Mouse (Mus musculus) cerebellum, adult 18-20 months (tissue): ENCODE measurements around the gene Pxk.

Experiments used
- DNase-seq, 2 experiments: peaks; one replicate each; pipeline ENCODE4 v3.0.0; 2021

The Pxk gene

DNA sequence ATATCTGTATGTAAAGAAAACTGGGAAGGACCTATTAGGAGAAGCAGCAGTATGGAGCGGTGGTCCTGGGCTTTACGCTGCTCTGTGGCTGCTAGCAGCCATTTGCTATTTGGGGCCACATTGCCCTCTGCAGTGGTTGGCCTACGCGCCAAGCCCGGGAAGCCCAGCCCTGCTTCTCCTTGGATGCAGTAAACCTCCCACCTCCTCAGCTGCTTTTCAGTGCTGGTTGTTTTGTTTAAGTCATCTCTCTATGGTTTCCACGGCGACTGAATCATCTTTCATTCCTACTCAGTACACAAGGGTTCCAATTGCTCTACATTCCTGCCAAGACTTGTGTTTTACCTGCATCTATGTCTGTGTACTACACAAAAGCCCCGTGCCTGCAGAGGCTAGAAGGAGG lies 50.8 kb downstream of the Pxk start:
- DNase-seq = no peak

DNA sequence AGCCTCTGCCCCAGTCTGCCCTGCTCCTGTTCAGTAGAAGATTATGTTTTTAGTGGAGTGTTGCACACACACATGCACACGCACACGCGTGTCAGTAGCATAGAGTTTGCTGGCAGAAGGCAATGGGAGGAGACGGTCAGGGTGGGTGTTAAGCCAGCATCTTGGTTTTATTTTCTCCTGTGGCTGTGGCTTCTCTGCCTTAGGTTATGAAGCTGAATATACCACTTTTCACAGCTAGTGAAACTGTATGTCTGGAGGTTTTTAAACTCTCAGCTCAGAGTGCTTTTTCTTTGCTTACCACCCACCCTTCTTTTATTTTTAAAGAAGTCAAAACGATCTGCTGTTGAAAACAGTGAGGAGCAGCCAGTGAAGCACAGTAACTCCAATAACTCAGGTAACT lies 53.7 kb downstream of the Pxk start:
- DNase-seq = no peak

DNA sequence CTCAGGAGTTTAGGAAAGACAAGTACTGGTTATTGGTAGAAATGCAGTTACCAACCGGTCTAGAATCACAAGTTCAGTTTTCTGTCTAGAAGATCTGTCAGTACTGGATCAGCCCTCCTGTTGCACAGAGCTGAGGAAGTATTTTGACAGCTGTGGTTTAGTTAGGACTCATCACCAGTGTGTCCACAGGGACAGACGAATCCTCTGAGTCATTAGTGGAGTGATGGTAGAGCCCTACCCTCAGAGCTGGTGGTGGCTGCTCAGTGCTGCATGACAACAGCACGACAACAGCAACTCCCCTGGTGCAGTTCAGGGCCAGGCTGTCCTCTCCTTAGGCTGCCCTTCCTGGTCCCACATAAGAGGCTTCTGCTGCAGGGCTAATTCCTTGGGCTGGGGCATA lies 56.1 kb downstream of the Pxk start:
- DNase-seq = no peak

DNA sequence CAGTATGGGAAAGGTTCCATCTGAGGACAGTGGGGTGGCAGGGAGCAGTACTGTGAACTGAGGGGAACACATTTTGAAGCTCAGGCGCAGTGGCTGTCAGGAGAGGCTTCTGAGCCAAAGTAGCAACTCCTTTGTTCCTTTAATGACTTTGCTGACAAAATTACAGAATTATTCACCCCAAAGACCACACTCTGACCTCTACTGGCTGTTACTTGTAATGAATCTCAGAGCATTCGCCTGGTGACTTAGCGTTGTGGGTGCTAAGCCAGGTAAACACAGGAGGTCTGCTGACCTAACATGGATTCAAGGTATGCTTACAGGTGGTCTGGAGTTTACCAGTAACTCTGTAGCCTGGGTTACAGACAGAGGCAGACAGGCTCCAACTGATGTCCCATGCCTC lies 58.9 kb downstream of the Pxk start:
- DNase-seq = no peak

DNA sequence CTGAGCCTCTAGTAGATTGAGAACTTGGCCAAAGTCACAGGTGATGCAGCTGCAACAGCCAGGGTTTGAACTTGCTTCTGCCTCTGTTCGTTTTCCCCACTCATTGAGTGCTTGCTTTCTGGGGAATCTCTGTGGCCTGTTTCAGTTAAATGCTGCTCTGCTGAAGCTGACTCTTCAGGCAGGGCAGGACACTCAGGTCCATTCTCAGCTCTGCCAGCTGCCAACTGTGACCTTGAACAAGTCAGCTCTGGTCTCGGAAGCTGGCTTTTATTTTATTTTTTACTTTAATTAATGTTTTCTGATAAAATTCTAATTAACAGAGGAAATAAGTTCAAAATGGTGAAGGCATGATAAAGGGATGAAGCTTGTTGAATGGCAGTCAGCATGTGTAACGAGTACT lies 60.7 kb downstream of the Pxk start:
- DNase-seq = no peak

DNA sequence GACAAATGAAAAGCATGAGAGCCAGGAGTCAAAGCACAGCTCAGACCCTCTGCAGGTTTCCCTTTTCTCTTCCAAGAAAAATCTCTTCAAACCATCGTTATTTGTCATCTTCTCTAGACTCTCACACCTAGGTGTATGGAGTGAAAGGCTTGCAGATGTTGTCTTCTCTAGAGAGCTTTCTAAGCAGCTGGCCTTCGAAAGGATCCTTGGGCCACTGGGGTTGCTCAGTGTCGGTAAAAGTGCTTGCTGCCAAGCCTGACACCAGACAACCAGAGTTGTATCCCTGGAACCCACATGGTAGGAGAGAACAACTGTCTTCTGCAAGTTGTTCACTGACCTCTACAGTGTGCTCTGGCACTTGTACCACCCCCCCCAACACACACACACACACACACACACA lies 61.1 kb downstream of the Pxk start:
- no peak for DNase-seq

DNA sequence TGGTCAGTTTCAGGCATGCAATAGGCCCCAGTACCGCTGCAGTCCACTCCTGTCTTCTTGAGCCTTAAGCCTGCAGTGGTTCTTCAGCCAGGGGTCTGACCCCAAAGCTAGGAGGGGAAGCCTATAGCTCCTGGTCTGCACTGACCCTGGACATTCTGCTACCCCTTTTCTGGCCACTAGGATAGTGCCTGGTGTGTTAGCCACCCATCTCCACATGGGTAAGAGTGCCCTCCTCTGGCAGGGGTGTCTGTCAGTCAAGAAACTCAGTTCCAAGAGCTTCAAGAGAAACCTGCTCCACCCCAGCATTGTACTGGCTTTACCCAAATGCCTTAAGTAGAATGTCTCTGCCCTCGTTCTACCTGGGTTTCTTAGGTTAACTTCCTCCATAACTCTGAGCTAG lies 63.8 kb downstream of the Pxk start:
- DNase-seq = no peak

DNA sequence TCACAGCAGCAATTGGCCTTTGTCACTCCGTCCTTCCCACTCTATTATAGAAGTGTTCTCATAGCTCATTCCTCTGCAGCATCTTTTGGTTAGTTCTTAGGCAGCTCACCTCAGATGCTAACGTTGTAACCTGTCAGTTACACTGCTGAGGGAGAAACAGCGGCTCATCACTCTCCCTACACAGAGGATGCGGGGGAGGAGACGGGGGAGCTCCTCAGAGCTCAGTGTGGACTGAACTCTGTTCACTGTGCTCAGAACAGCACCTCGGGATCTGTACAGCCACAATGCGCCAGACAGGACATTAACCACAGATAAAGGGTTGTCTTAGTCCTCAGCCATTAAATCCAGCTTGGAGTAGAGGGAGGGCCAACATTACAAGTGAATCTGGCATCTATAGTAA lies 66.5 kb downstream of the Pxk start:
- no peak for DNase-seq

DNA sequence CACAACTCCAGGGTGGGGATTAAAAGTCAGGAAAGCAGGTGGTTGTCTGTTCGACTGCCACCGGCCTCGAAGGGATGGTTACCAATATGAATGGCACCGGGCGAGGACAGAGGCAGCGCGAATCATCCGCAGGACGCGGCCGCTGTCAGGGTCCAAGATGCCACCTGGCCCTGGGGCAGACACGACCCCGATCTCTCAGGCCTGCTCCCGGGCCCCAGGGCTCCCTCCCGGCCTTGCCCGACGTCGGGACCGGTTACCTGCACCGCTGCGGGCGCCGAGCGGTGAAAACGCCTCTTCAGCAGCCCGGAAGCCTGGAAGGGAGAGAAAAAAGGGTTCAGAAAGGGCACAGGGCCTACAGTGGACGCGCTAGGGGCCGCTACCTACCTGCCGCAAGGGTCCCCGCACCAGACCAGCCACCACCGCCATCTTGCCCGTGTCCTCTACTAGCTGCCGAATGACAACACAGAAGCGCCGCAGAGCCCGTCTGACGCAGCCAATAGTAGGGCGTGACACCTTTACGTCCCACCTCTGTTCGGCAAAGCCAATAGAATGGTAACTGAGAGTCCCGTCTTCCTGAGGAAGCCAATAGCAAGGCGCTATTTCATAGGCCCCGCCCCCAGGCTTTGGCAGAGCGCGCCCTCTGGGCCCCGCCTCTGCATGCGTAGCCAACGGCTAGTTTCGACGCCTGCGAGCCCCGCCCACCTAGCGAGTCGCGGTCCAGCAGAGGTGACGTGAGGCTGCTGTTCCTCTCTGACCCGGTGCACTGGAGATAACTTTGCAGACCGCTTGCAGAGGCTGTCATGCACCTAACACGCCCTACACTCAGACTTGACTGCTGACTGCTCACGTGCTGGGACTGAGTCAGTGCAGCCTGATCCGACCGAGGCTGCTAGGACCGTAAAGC lies 74.7 kb downstream of the Pxk start, which contains the start of gene Pdhb:
Gene Pdhb (minus strand): TSS at position 519 of the 904 bp plus-strand sequence.
- DNase-seq = peak; percentile 99 to 100

DNA sequence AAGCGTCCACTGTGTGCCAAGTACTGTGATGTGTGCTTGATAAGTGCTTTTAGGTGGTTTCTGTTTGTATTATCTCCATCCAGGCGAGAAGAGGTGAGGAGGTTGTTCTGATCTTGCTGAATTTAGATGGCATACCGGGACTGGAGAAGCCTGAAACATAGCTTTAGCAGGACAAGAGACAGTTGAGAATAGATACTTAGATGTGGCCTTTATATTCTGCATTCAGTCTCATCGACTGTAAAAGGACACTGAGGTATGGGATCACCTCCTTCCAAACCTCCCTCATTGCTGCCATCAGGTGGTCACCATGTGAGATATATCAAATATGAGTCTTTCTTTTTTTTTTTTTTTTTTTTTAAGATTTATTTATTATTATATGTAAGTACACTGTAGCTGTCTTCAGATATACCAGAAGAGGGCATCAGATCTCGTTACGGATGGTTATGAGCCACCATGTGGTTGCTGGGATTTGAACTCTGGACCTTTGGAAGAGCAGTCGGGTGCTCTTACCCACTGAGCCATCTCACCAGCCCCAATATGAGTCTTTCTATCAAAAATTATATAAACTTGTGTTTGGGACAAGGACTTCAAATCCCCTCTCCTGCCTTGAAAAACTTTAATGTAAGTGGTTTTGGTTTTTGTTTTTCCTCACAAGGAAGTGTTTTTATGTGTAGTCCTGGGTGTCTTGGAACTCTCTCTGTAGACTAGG lies 75.7 kb downstream of the Pxk start:
- DNase-seq = peak; percentile 70 to 78

DNA sequence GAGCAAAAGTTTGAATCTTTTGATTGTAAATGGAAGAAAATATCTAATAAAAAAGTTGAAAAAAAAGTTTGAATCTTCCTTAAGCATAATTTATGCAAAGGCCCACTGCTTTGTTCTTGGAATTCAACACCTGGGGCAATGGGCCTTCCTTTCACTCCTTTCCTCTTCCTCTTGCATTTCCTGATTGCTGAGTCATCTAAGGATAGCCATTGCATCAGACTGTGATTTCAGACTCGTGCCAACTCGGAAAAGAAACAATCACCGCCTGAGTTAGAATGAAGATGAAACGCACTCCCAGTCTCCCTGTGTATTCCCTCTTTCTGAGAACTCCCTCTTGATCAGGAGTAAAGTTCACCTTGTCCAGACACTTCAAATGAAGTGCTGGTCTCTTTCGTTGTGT lies 76.6 kb downstream of the Pxk start:
- DNase-seq = no peak

DNA sequence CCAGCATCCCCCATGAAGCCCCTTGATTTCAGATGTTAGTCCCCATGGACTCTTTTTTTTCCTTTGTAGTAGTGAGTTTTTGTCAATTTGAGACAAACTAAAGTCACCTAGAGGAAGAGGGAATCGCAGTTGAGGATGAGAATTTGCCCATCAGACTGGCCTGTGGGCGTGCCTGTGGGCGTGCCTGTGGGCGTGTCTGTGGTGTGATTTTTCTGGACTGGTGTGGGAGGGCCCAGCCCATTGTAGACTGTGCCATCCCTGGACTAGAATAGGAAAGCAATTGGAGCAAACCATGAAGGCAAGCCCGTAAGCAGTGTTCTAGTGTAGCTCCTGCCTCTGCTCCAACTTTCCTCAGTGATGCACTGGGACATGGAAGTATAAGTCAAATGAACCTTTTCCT lies 78.2 kb downstream of the Pxk start:
- DNase-seq = no peak

DNA sequence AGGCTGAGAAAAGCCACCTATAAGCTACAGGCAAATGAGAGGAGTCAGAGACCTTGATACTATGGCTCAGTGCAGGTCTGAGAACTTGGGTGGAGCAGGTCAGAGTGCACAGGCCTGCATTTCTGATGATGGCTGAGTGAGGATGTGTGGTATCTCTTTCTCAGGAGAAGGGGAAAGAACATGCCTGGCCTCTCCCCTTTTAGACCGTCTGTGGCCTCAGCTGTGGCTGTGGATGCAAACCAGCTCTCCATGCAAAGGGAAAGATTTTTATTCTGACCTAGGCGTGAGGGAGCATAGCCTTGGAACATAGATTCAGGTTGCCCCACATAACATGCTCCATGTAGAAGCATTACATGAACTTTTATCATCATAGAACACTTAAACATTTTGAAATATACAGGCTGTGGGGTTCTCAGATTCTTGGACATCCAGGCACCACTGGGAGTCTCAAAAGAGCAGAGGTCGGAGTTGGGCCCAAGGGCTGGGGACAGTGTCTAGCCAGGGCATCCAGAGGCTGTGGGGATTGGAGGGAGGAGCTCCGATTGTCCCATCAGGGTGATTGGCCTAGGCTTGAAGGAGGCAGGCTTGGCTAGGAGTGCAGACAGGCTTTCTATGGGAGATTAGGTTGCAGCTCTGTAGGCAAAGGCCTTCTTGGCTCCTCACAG lies 82.5 kb downstream of the Pxk start:
- no peak for DNase-seq

DNA sequence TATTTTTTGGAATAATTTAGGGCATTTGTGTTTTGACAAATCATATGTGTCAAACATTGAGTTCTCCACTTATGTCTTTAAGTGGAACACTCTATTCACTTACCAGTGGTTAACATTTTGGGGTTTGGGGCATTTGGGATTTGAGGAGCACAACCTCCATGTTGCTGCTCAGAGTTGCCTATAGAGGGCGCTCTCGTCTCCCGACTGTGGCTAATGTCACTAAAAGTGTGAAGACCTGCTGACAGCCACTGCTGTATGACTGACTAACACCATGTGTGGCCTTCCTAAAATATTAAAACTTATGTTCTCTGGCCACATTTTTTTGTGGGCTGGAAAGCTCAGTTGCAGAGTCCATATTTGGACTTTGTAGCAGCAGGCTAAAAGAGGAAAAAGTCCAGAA lies 85.3 kb downstream of the Pxk start:
- DNase-seq = no peak

DNA sequence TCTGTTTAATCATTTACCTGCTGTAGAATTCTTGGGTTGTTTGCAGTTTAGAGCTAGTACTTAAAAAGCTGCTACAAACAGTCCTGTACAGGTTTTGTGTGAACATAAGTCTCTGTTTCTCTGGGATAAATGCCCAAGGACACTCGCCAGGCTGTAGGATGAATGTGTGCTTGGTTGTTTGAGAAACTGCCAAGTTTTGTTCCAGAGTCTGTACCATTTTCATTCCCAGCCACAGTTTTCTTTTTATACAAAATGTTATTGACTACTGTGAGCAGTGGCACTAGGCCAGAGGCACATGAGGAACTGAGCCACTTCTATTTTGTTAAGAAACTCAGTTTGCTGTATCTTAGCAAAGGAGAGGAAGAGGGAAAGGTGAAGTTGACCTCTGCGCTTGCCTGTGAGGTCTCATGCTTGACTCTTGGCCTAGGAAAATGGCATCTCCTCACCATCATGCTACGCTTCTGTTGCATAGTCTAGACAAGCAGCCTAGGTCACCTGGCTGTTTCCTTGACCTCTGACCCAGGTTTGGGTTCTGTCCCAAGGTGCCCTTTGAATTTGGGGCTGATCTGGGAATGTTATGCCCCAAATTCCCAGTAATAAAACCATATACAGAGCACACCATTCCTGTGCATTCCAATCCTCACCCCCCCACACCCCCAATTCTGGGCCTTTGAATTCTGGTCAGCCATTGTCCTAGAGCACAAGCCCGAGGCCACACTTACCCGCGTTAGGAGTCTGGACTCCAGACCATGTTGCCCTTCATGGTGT lies 88.5 kb downstream of the Pxk start:
- DNase-seq = peak in 1 of 2 experiments; percentile 21

DNA sequence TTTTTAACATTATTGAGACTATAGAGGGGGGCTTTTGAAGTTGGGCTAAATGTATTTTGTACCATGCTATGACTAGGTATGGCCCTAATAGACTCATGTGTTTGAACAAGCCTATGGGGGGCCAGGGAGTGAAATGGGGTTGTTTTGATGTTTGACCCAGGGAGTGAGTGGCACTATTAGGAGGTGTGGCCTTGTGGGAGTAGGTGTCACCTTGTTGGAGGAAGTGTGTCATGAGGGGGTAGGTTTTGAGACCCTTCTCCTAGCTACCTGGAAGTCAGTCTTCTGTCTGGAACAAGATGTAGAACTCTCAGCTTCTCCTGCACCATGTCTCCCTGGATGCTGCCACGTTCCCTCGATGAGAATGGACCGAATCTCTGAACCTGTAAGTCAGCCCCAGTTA lies 92.5 kb downstream of the Pxk start:
- DNase-seq = no peak

DNA sequence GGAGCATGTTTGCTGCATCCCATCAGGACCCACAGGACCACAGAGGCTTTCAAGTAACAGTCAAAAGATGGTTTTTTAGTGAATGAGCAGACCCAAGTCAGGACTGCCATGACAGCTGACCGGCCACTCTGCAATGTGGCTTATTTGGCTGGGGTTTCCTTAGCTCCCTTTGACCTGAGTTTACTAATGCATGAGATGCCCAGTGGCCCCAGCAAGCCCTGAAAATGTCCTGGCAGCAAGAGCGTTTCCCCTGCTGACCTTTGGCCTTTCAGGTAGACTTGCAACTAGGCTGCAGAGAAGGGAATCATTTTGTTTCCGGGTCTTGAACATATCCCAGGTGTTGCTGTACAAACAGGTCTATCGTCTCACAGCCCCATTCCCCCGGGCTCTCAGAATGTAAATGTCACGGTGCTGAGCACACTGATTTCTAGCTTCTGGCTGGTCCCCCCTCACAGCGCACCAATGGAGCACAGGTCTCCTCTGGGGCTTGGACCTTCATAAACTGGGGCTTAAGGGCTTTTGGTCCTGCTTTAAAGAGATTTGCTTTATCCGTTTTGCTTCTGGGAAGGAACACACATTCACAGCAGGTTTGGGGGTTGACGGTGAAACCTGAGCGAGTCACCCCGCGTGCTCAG lies 93.4 kb downstream of the Pxk start:
- no peak for DNase-seq

DNA sequence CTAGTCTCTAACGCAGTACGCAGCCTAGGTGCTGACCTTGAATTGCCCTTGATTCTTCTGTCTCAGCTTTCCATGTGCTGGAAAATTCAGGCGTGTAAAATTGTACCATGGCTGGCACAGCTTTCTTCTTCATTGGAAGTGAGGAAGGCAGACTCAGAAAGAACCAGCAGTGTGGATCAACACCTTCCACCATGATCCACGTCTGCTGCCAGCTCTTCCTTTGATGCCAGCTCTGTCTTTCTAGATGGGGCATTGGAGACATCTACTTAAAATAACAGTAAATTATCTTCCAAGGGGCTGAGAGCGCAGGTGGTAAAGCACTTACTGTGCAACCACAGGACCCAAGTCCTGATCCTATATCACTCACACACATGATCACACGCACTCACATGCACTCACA lies 94.7 kb downstream of the Pxk start:
- no peak for DNase-seq

DNA sequence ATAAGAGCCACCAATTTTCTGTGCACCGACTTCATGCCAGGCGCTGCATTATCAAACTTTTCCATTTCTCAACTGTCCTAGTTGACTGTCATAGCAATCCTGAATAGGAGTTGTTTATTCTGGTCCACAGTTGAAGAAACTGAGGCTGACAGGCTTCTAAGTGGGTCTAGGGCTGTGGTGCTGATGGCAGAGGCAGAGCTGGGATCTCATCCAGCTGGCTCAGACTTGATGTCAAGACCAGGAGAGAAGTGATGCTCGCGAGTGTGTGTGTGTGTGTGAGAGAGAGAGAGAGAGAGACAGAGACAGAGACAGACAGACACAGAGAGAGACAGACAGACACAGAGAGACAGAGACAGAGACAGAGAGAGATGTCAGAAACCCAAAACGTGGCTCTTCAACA lies 102.8 kb downstream of the Pxk start:
- no peak for DNase-seq

DNA sequence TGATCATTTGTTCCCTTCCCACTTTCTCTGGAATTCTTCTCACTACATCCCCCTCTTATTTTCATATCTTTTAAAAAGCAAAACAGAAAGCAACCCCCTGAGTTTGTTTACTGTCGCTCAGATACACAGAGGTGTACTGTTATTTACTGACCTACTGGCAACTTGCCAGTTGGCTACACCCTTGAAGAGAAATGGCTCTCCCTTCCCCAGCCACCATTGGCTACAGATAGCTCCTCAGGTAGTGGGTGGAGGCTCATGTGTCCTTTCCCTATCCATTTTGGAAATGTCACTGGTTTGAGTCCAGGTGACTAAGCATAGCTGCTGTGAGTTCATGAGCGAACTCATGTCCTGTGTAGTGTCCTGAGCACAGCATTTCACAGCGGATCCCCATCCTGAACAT lies 103.7 kb downstream of the Pxk start:
- no peak for DNase-seq

DNA sequence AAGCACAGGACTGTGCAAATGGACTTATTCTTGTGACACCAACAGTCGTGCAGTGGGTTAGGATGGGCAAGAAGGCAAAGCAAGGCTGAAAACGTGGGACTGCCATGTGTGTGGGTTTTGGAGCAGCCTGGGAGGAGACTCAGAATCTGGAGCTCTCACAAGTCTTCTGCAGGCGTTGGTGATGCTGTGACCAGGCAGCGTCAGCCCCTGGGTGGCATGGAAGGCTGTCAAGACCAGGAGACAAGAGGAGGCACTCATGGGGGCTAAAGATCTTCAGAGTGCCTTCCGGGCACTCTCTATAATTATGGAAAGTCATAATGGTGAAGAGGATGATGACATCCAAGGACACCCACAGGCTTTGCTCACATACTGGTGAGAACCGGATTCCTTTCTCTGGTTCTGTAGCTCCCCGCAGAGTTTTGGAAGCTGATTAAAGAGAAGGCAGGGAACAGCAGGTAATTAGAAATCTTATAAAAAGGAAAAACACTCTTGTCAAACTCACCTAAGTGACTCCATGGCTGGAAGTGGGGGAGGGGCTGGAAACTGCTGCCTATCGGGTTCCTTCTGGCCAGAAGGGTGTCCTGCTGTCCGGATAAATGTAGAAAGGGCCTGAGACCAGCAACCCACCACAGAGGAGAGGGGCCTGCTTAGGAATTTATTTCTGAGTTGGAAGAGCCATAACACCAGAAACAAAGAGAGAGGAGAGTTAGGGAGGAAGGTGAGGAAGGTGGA lies 108.3 kb downstream of the Pxk start:
- DNase-seq = no peak

DNA sequence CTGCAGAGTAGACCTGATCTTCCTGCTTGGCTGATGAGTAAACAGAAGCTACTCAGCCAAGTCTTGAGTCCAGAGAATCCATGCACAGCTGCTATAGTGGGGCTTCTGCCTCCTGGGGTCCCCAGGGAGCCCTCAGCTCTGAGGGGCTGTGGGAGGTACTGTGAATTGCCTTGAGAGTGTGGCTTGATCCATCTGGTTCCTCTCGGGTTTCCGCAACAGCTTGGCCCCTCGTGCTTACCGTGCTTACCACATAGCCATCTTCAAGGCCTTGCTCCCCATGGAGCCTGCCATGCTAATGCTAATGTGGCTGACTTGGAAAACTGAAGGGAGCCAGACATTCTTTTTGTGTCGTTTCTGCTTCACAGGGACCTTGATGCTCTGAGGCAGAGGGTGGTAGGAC lies 109.1 kb downstream of the Pxk start:
- no peak for DNase-seq
